Mouse (Mus musculus): Measurements from ENCODE around the gene Srebf1. TPM values are rescaled to one million over a fixed set of nuclear protein-coding genes. Genes with fewer than 3 reads are reported as not detected.

Srebf1 gene
- total RNA-seq, 2 experiments from 2014 or later: 48.6 to 53.1 TPM

GRCm38 (mm10) chr11:60152339-60152738 is 70.0 kb downstream of the Srebf1 start:
- DNase-seq (ENCODE audit: low spot score in 2 of 2): no peak

- no peak for DNase-seq (ENCODE audit: low spot score in 2 of 2)
Measured at GRCm38 (mm10) chr11:60150677-60151076, 71.7 kb downstream of the Srebf1 start.

Small RNA genes lying within 50 kb of the gene (microRNA-seq; reads per million reads assigned to microRNA genes)
- not detected for gene Mir6921
- not detected for gene Mir6922

Other genes starting within 250 kb of the Srebf1 start
- gene Pemt, start 176.1 kb downstream of the Srebf1 start, total RNA-seq (2021): 1 to 10 TPM; 5.9 to 7.7 TPM
- gene Rai1, start 117.6 kb downstream of the Srebf1 start, total RNA-seq (2021): 10 to 100 TPM; 41.7 to 44.6 TPM
- gene Tom1l2, start 130.3 kb upstream of the Srebf1 start, total RNA-seq (2021): 10 to 100 TPM; 37.4 to 45.6 TPM
- gene Drc3, start 130.7 kb upstream of the Srebf1 start, total RNA-seq (2021): 1 to 10 TPM; 1.0 to 1.8 TPM
- 10 to 100 TPM; 21.0 to 23.6 TPM for gene Gid4, start 194.6 kb upstream of the Srebf1 start, total RNA-seq (2021)
- gene Atpaf2, start 195.9 kb upstream of the Srebf1 start, total RNA-seq (2021): 10 to 100 TPM; 29.3 to 31.7 TPM
- 10 to 100 TPM; 43.6 to 44.5 TPM for gene Drg2, start 232.0 kb upstream of the Srebf1 start, total RNA-seq (2021)
- gene Myo15, start 246.8 kb upstream of the Srebf1 start, total RNA-seq (2021): under 1 TPM; 0.05 to 0.18 TPM

All from gastrocnemius, postnatal 4 days (tissue).